Mouse (Mus musculus) mesoderm, embryonic 11.5 days (tissue): ENCODE data around the gene Wnt5b.
A peak's percentile ranks its signal among the peaks of the same experiment; 100 is the strongest.

Experiments
- DNase-seq: peaks from one replicate; pipeline ENCODE4 v3.0.0-alpha.2; 2012; ENCODE audit warnings: low read depth, low spot score

Gene Wnt5b

DNA sequence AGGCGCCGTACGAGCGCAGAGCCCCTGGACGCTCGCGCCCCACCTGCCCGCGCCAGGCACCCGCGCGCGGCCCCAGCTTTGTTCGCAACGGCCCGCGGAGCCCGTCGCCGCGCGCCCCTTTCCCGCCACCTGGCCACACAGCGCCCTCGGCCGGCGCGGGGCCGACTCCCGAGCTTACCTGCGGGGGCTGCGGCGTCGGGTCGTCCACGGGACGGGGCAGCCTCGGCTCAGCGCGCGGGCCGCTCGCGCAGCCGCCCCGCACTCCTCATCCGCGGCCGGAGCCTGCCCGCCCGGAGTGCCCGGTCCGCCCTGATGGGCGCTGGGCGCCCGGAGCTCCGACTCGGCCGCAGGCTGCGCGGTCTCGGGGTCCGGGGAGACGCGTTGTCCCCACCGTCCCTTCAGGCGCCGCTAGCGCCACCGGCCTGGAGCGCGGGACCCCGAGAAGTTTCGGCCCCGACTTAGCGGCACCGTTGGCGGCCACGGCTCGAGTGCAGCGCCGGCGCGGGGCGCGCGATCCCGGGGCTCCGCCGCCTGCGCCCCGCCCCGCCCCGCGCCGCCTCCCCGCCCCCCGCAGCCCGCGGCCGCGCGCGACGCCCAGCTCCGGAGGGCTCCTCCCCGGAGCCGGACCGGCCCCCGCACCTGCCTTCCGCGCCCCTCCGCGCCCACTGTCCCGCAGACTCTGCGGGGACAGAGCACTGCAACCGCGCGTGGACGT lies at the start of gene Wnt5b:
Wnt5b (minus strand) TSS at position 545 of the 715 bp plus-strand sequence.
- no peak for DNase-seq

DNA sequence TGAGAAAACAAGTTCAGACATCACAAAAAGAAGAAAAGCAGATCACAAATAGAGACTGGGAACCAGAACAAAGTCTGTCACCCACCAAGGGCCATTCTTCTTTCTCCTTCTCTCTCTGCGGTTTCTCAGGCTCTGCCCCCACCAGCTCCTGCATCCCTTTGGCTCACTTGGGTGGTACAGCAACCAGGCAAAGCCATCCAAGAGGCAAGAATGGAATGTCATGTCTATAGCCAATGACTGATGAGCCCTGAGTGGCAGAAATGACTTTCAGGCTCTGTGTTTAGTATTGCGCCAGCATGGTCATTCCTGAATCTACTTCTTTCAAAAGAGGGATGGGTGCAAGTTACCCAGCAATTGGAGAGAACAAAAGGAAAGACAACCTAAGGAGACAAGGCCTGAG lies 46.7 kb upstream of the Wnt5b start:
- DNase-seq: no peak

DNA sequence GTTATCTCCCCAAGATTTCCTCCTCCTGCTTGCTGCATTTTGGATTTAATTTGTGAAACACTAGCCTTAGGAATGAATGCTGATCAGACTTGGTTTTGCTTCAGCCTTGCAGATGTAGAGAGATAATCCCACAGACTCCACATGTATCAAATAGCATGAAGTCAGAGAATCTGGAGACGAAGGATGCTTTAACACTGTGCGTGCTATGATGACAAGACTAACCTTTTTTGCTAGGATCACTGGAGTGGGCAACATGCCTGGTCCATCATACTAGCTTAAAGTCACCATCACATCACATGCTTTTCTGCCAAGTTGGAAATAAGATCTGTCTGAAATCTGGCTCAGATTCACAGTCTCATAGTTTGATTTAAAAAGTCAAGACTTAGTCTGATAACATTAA lies 43.8 kb upstream of the Wnt5b start:
- no peak for DNase-seq

DNA sequence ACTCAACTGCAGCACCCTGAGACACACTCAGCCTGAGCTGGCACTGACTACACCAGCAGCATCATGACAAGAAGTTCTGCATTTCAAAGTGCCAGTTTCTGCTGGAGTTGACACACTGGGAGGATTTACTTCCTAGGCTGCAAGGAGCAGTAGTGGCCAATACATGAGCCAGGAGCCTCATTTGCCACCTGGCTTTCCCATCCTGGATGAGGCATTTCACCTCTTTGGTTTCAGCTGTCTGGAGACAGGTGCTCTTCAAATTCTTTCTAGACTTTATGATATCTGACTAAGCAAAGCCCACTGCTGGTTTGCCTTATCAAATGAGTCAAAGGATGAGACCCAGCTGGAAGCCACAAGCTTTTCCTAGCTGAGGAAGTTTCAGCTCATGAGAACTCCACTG lies 43.3 kb upstream of the Wnt5b start:
- DNase-seq: no peak

DNA sequence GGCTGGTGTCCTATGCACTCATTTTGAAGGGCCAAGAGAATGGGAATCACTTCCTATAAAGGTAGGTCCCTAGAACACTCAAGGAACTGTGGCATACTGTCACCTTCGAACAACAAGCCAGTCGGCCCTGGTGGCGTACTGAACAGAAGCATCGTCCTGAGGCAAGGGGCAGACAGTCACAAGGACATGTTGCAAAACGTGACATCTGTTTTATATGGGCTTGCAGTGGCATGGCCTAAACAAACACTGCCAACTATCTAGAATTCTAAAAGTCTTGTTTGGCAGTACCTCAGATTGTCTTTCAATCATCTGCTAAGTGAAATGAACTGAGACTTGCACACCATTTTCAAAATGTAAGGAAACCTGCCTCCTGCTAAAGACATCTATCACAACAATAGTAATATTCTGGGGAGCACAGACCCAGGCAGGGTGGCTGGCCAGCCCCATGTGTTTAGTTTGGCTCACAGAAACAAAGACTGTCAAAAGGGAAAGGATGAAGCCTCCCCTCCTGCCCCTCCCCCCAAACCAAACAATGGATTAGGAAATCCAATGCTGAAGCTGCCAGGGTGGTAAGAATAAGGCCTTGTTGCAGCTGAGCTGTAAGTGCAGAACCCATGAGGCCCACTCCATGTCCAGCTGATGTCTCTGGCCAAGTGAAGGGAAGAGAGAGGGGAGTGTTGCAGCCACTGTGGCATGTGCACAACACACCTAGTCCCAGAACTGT lies 41.7 kb upstream of the Wnt5b start:
- DNase-seq: peak; percentile 29

DNA sequence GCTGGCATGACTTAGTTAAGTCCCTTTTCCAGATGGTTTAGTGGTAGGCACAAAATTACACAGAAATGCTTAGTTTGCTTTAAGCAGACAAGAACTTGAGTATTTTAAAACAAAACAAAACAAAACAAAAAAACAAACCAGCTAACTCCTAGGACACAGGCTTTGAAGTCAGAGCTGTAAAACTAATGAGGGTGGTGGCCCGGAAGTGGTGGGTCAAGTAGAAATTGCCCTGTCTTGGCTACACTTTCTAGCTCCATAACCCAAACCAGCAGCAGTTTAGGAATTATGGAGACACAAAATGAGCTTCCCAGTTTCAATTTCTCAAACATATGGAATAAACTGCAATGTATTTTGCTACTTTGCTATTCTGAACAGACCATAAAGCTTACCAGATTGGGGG lies 39.9 kb upstream of the Wnt5b start:
- no peak for DNase-seq

DNA sequence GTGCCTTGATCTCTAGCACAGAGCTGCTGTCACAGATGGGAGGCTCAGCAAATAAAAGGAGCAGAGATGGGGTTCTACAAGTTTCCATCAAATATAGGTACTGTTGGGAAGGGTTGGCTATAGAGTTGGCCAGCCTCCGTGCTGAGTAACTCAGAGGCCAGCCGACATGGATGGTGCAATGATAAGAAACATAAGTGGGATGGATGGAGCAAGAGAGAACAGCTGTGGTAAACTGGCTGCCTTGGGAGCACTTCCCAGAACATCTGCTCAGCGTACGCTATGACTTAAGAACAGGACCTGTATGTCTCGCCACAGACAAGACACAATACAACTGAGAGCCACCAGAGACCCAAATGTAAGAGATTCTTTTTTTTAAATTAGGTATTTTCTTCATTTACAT lies 39.0 kb upstream of the Wnt5b start:
- DNase-seq: no peak

DNA sequence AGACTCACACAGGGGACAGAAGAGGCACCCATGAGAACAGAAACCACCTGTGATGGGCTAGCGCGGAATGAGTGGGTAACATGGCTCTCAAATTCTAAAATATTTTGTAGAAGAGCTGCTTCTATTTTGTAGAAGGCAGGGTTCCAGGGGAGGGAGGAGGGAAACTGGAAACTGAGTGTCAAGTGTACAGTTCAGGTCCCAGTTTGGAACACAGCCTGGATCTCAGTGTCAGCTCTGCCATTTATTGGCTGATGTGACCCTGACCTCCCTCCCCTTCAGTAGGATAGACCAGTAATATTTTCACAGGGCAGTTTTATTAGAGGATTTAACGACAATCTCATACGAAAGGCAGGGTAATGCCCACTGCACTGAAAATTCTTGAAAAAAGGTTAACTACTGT lies 32.6 kb upstream of the Wnt5b start:
- DNase-seq: no peak

DNA sequence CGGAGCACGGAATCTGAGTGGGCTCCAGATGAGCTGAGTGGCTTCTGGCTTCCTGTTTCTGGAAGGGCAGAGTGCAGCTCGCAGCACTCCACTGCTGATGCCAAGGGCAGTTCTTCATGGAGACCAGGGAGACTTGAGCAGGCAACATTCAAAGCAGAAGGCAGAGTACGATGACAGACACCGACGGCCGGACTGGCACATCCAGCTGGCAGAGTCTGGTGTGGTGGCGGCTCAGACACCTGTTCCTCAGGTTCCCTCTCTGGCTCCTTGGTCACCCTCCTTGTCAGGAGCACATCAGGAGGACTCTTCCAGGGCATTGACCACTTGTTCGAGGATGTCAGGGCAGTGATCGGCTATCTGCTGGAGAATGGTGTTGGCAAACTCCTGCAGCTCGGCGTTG lies 31.2 kb upstream of the Wnt5b start:
- DNase-seq: no peak

DNA sequence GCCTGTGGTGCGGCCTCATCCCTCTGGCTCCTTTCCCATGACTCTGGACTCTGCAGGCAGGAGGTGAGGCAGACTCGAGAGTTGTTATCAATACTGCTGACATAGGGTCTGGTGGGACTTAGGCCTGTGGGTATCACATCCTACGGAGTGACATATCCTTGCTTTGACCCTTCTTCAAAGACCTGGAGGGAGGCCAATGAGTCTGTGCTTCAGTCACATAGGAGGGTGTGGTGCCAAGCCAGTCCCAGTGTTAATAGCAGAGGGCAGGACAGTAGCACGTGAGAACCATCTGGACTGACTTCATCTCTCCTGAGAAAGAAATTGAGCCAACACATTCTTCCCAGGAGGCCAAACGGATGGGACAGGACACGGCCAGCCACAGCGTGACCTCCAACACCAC lies 28.1 kb upstream of the Wnt5b start:
- no peak for DNase-seq

DNA sequence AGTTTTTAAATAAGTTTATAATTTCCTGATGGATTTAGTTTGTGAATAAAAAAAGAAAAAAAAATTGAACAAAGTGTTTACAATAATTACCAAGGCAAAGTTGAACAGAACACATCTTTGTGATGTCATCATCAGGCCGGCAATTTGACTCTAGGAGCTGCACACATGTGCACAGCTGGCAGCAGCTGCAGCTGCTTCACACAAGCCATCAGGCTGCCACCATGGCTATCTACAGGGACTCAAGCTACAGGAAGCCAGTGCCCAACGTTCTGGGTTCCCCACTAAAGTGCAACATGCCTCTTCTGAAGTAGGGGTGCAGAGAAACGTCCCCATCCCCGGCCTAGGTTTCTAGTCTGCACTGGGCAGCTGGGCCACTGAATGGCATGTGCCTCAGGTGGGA lies 26.6 kb upstream of the Wnt5b start:
- DNase-seq: no peak

DNA sequence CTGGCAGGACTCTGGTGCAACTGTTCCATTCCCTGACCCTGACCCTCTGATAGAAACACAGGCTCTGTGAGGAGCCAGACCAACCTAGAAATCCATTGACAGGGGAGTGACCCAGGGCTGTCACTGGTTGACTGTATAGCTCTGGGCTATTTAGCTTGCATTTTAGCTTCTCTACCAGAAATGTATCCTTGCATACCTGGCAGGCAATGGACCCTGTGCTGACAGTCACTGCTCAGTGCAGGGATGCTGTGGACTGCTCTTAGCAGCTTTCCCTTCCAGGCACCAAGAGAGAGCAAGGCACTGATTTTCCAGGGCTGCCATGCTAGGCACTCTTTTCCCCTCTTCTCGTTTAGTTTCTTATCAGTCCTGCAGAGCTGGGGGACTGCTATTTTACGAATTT lies 24.2 kb upstream of the Wnt5b start:
- no peak for DNase-seq

DNA sequence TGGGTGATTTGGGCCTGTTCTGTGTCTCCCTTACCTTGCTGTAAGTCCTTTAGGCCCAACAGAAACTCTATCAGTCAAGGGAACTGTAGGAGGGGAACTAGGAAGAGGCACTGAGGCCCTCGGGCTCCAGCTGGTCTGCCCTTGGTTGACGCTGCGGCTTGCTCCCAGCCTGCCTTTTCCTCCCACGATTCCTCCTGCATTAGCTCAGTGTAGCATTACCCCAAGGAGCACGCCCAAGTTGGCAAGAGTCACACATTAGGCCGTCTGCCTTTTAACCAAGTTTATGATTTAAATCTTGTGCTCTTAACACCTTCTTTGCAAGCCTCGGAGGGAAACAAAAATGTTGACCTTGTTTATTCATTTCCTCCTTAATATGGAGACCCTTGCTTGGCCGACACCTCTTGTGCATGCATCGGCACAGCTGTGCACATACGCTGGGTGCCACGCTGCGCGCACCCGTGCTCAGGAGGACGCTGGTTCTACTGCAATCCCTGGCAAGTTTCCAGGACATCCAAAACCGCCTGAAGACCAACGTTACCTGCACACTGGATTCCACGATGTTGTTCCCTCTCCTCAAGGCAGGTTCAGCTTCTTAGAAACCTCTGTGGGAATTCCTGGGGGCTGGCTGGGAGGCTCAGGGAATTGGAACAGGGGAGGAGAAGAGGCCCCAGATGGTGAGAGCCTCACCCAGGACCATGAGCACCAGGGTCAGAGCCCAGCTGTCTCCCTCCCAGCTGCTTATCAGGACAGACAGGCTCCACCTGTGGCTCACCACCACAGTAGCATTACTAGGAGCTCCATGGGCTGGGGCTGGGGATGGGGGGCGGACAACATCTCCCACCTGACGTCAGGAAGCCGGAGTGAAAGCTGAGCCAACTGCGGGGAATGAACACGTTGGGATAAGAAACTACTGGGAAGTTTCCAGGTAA lies 21.6 kb upstream of the Wnt5b start:
- DNase-seq: no peak

DNA sequence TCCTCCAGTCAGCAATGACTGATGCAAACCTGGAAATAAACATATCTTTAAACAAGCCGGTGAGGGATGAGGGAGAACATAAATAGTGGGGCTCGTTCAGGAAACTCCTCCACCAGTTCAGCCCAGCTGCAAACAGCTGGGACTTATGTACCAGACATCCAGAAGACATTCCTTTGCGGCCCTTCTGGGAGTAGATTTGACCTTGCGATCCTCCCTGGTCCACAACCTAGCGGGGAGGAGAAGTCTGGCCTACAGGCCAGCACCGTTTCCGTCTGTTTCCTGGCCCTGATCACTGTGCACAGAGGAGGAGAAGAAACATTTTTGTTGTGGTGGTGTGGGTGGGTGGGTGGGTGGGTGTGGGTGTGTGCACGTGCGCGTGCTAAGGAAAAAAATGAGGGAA lies 18.4 kb upstream of the Wnt5b start:
- DNase-seq: peak; percentile 39

DNA sequence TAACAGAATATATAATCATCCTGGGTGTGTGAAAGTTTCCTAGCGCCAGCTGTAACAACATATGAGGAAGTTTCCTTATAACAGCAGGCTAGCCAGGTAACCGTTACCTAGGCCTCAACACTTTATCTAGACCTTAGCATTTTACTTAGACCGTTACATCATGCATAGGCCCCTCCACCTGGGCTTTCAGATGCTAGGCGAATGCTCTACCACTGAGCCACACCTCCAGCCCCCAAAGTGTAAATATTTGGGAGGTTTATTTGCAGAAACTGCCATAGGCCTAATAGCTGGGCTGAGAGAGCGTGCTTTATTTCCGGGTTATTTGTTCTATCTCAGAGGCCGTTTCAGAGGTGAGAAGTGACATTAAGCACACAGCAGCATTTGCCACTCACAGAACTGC lies 14.7 kb upstream of the Wnt5b start:
- DNase-seq: no peak

DNA sequence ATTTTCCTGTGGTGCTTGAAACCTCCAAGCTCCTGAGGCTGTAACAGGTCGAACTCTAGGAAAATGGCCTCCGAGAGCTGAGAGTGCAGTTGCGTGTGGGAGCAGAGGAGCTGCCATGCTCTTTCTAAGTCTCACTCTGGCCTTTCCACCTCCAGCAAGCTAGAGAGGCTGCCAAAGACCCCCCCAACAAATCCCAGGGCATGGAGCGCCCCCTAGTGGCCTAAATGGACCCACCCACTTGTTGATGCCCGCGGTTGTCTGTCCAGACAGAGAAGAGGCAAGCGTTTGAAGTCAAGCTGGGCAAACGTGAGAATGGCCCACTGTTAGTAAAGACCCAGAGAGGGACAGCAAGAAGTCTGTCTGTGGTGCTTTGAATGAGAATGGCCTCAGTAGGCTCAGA lies 10.3 kb upstream of the Wnt5b start:
- no peak for DNase-seq

DNA sequence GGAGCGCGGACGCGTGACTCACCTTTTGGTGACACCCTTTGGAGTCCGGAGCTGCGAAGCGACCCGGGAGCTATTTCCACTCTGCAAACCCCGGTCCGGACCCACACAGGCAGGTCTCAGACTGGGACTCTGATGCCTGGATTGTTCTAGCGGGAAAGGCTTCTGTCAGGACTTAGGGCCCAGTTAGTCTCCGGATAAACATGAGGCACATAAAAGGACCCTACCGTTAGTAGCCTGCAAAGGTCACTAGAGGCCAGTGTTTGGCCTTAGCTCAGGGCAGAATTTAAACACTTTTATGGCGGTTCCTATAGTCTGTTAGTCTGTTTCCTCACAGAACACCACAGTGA lies 344 bp upstream of the Wnt5b start:
- peak; percentile 45 for DNase-seq

DNA sequence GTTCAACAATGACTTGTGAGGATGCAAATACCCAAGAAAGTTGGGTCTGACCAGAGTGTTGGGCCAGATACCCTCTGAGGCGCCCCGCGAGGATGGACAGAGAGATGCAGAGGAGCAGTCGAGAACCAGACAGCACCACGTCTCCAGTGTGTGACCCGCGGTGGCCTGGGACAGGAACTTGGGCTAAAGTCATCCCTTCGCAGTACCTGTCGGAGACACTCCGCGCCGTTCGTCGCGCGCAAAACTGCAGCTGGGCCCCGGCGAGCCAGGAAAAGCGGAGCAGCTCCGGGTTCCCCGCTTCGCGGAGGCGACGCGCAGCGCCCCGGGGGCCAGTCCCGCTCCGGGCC lies 718 bp downstream of the Wnt5b start:
- DNase-seq: peak; percentile 34

DNA sequence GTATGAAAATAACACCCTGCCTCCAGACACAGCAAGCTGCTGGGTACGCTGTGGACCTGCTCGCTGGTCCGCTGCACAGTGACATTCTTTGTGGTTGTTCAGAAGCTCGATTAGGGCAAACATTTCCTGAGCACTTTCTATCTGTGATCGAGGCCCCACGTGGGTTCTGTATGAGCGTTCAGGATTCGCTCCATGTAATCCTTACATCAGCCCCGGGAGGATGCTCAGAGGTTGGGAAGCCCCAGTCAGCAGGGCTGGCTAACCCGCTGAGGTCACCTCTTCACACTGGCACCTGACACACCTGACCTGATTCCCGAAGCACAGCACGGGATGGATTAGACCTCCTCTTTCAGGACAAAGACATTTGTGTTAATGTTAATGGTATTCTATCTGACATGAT lies 8.3 kb downstream of the Wnt5b start:
- DNase-seq: no peak

DNA sequence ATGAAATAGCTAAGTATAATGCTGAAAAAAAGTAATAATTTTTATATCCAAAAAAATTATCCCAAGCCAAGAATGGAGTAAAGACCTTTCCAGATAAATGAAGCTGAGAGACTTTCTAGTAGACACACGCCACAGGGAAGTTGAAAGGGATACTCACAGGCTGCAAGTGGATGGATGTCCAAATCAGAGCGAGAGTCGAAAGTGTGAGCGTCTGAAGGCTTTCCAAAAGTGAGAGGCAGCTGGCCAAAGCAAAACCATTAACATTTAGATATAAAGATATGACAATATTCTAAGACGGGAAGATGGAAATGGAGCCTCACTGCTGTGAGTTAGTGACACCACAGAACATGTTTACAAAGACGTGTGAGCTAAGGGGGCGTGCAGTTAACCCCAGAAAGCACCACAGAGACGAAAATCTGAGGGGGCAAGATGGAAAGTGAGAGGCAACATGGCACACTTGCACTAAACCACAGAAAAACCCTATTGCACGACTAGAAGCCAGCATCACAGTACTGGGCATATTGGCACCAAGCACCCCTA lies 10.9 kb downstream of the Wnt5b start:
- no peak for DNase-seq

DNA sequence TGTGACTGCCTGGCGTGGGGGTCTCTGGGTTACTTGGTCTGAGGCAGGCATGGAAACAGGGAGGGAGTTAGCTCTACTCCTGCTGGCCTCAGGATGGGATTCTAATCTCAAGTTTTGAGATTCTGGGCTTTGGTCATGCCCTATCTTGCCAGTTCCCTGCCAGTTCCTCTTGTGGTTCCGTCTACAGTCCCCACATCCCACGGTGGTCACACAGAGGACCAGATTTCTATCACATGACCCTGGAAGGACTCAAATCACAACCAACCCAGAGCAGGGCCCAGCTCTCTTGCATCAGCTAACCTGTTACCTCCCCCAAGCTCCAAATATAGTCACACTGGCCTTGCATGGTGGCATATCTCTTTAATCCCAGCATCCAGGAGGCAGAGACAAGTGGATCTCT lies 14.5 kb downstream of the Wnt5b start:
- no peak for DNase-seq

DNA sequence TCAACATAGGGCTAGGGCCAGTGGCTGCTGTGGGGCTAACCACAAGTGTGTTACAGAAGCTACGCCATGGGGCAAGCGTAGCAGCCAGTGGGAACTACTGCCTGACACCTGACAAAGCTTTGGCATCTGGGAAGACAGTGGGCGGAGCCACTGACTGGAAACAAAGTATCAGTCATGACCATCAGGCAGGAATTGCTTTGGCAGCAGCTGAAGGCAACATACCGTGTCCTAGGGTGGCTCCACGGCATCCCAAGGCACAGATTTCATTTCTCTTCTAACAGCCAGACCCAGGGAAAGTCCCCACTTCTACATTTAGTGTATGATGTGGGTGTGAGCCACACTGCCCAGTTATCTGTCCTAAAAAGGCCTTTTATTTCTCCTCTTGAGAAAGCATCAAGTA lies 17.6 kb downstream of the Wnt5b start:
- DNase-seq: no peak
